Mouse (Mus musculus) lung, postnatal 0 days (tissue): ENCODE measurements around the gene Tiam2.

Experiments
- CTCF ChIP-seq: IDR thresholded peaks from 2 replicates; pipeline ENCODE4 v1.5.1; 2016; ENCODE audit warnings: antibody characterized with exemption, mild to moderate bottlenecking
- EP300 ChIP-seq: IDR thresholded peaks from 2 replicates; pipeline ENCODE4 v1.6.1; 2016; ENCODE audit warnings: antibody characterized with exemption, mild to moderate bottlenecking, control low read depth

- peak; percentile 84 for TF ChIP-seq CTCF
- no peak for TF ChIP-seq EP300
Observed at GRCm38 (mm10) chr17:3288341-3288740, 38.0 kb upstream of the Tiam2 start.
